Mouse (Mus musculus): ENCODE data around the gene Irak4.

Irak4 gene

DNA sequence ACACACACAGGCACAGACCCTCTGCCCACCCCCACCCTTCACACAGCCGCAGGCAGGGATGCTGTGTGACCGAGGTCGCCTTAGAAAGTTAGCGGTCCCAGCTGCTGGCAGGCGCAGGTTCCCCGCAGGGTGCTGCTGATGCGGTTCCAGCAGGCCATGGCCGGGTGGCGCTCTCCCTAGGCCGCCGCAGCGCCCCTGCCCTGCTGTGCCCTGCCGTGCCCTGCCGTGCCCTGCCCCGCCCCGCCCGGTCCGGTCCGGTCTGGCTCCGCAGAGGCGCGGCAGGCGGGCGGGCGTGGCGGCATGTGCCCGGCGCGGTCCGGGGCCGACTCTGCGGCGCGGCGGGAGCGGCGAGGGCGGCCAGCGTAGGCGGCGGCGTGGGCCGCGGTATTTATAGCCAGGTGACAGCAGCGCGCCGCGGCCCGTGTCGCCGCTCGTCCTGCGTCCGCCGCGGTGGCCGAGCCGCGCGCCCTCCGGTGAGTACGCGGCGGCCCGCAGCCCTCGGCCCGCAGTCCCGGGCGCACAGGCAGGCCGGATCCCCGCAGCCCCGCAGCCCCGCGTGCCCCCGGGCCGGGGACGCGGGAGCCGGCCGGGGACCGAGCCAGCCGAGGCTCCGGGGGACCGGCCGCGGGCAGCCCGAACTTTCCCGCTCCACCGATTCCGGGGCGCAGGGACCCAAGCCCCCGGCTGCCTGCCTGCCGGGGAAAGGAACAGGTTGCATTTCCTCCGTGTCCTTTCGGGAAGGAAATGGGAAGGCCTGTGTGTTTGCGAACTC is 85.6 kb downstream of the Irak4 start, which contains the start of gene Tmem117:
Tmem117 (plus strand) TSS at position 403 of the 772 bp plus-strand sequence.
- peak; percentile 57 to 77 for DNase-seq

DNA sequence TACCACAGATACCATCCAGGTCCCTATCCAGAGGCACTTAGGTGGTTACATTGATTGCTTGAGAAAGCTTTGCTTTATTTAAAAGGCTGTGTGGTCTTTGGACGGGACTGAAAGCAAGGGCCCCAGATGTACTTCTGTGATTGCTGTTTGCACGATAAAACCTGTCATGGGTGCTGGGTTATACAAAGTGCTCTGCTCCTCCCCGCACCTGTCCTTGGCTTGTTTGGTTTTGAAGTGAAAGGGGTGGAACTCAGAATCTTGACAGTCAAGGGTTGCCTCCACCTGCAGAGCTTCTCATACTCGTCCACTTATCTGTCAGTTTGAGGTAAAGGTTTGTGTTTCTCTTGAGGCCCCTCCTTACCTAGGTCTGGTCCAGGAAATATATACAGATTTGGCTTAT is 87.1 kb downstream of the Irak4 start:
- no peak for DNase-seq

All from kidney, postnatal 4 days (tissue).